Mouse (Mus musculus) cerebellum, adult 9-11 months (tissue): ENCODE data around the gene Draxin.

ENCODE experiments used
- DNase-seq: peaks from one replicate; pipeline ENCODE4 v3.0.0; 2022

The Draxin gene

DNA sequence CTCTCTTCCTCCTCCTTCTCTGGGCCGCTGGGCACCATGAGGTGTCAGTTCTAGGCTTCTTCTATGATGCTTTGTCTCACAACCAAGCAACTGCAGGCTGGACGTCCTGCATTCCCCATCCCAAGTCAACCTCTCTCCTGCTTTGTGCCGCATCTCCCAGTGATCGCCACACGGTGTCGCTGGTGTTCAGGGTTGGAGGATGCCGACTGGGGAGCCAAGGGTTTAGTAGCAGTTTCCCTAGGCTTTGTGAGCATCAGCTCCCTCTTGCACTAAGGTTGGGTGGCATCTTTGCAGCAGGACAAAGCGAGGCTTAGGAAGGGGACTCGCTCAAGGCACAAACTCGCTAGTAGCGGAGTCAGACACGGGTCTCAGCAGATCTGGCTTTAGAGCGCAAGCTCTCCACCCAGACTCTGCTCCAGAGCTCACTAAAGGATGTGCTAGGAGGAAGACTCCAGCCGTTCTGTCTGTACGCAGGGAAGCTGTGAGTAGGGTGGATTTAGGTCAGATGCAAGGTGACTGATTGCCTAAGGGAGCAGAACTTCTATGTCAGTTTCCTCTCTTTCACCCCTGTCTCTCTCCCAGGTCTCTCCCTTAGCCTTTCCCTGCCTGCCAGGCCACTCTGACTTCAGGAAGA lies 15.6 kb downstream of the Draxin start:
- peak; percentile 79 for DNase-seq

DNA sequence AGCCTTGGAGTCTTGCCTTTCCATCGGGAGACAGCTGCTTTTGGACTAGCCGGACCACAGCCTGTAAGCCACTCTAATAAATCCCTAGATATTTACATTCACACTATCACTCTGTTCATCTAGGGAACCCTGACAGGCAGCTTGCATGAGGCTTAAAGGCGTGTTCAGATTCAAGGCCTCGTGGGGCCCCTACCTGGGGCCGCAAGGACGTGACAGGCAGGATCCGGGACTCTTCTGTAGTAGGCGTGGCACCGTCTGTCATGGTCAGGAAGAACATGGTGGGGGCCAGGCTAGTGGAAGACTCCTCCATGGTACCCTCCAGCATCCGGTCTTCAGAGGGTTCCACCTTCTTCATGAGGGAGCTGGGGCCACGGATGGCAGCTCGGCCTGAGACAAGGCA lies 18.0 kb downstream of the Draxin start:
- DNase-seq = no peak

GRCm38 (mm10) chr4:148109215-148109614 lies 21.3 kb downstream of the Draxin start:
- DNase-seq = no peak

- DNase-seq = no peak
Observed at GRCm38 (mm10) chr4:148108565-148109100, 21.9 kb downstream of the Draxin start.

DNA sequence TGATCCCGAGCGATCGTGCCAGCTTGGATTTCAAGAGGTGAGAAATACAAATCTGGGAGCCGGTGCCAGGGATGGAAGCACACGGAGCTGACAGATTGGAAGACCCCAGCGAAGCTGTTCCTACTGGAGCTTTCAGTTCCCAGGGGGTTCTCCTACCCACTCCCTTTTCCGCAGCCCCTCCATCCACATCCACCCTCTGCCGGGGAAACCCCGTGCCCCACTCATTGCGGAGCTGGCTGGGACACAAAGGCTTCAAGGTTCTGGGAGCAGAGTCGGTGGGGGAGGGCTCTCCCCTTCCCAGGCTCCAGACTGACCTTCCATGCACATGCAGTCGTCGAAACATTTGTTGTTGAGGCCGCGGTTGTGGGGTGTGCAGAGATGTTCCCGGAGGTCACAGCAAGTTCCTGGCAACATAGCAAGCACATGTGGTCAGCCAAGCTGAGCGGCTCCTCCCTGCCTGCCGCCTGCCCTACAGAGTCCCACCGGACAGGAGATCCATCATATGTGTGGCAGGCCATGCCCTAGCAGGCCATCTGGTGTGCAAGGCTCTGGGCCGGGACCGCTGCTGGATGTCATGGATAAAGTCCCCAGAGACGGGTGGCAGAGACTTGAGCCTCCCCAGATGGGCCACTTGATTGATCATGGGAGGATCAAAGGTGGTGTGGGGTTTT lies 22.7 kb downstream of the Draxin start:
- peak; percentile 36 for DNase-seq

- no peak for DNase-seq
Observed at GRCm38 (mm10) chr4:148104146-148104545, 26.4 kb downstream of the Draxin start.

- DNase-seq = peak; percentile 67
Observed at GRCm38 (mm10) chr4:148101801-148102527, 28.5 kb downstream of the Draxin start.

DNA sequence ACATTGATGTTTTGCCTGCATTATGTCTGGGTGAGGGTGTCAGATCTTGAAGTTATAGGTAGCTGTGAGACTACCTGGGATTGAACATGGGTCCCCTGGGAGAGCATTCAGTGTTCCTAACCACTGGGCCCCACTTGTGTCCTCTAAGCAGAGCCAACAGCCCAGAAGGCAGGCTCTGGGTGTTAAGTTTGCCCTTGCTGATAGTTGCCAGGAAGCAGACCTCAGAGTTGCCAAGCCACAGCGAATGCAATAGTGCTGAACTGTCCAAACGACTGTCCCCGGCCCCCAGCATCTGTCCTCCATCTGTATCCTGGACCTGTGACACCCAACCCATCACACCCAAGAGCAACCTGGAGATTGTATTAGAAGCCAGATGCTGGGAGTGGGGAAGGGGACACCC lies 31.8 kb downstream of the Draxin start:
- no peak for DNase-seq

- no peak for DNase-seq
Observed at GRCm38 (mm10) chr4:148097936-148098335, 32.6 kb downstream of the Draxin start.

DNA sequence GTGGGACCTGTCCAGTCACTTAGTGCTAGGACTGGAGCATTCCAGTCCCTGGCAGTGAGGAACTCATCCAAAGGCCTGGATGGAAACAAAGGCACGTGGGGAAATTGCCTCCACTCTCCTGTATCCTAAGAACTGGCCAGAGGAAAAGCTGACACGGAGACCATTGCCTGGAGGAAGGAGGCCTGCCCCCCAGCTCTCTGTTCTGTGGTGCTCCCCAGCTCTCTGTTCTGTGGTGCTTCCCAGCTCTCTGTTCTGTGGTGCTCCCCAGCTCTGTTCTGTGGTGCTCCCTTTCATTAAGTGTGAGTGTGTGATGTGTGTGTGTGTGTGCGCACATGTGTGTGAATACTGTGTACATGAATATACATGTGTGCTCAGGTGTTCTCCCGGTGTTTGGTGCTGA lies 35.4 kb downstream of the Draxin start:
- no peak for DNase-seq

GRCm38 (mm10) chr4:148094161-148094560 lies 36.3 kb downstream of the Draxin start:
- no peak for DNase-seq

DNA sequence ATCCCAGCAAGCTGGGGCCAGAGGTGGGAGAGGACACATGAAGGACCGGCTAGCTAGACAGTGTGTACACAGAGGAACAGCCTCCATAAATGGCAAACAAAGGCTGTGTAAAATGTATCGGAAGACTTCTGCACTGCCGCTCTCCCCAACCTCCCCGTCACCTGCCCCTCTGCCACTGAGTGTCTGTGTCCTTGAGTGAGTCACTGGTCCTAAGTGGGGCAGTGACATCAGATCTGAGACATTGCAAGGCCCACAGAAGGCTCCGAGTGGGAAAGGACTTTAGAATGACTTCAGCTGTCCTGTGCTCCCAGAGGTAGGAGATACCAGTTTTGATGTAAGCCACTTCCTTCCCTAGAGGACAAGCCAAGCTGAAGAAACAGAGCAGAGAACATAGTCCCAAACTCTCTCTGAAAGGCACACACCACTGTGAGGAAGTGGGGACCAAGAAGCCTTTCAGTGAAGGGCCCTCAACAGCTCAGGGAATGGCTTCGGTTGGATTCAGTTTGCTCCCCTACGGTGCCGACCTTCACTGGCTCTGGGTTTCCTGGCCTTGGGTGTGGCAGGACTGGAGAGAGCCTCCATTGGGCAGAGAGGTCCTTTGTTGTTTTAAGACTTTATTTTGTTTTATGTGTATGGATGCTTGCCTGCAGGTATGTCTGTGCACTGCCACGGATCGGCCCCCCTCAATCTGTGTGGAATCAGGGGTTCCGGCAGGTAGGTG lies 37.8 kb downstream of the Draxin start:
- no peak for DNase-seq

GRCm38 (mm10) chr4:148091181-148091580 lies 39.3 kb downstream of the Draxin start:
- no peak for DNase-seq

DNA sequence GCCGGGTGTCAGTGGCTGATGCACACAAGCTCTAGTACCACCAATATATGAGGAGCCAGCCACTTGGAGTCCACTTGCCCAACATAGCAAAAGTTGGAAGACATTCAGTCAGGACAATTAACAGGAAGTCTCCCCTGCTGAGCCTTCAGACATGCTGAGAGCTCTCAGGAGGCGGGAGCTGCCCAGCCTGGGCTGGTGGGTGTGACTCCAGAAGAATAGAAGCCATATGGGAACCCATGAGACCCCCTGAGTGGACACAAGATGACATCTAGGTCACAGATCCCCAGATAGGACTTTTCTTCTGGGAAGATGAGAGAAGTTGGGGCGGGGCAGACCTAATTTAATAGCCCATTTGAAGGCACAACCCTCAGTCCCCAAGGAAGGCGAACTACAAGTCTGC lies 41.3 kb downstream of the Draxin start:
- DNase-seq = no peak

GRCm38 (mm10) chr4:148087907-148088527 lies 42.5 kb downstream of the Draxin start, which contains the start of gene Agtrap:
Gene Agtrap, minus strand, starts transcription at chr4:148088031.
- DNase-seq = peak; percentile 94

- peak; percentile 43 for DNase-seq
Observed at GRCm38 (mm10) chr4:148087091-148087906, 43.2 kb downstream of the Draxin start.

- no peak for DNase-seq
Observed at GRCm38 (mm10) chr4:148085907-148086305, 44.6 kb downstream of the Draxin start.

DNA sequence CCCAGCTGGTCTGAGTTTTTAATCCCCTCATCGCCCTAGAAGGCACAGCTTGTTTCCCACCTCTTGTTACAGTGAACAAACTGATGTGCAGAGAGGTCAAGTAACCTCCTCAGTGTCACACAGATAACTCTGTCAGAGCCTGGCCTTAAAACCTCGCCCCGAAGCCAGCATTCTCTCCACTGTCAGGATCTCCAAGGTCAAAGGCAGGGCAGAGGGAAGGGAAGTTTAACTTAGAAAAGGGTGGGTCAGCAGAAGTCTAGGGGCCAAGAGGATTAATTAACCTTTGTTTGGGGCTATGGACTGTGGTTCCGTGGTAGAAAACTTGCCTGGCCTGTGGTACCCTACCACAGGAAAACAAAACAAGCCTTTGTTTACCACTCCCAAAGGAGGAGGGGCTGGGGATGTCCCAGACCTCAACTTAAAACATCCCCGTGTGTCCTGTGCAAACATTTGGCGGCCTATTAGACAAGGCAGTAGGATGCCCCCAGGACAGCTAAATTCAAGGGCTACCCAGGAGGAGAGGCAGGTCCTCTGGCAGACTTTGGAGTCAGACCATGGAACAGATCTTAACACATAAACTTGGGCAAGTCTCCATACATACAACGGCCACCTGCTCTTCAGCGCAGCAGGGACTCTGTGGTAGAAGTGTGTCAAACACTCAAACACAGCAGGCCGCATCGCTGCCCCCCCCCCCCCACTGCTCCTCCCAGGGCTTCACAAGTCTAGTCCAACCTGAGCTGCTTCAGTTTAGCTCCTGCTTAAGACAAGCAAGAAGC lies 45.2 kb downstream of the Draxin start:
- no peak for DNase-seq

DNA sequence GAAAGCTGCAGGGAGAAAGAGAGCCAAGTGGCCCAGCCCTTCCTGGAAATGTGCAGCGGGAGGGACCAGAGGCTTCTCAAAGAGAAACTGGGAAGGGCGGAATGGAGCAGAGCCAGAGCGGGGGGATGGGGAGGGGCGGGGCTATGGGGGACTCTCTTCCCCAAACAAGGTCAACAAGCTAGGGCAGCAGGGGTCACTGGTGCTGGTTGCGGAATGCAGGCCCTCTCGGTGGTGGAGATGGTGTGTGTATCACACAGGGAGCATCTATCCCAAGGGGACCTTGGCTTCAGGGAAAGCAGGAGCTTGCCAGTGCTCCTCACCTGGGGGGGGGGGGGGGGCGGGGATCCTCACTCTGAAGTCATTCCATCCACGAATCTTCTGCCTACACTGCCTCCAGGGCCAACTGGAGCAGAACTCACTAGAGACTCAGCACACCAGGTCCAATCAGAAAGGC lies 46.2 kb downstream of the Draxin start:
- peak; percentile 21 for DNase-seq

DNA sequence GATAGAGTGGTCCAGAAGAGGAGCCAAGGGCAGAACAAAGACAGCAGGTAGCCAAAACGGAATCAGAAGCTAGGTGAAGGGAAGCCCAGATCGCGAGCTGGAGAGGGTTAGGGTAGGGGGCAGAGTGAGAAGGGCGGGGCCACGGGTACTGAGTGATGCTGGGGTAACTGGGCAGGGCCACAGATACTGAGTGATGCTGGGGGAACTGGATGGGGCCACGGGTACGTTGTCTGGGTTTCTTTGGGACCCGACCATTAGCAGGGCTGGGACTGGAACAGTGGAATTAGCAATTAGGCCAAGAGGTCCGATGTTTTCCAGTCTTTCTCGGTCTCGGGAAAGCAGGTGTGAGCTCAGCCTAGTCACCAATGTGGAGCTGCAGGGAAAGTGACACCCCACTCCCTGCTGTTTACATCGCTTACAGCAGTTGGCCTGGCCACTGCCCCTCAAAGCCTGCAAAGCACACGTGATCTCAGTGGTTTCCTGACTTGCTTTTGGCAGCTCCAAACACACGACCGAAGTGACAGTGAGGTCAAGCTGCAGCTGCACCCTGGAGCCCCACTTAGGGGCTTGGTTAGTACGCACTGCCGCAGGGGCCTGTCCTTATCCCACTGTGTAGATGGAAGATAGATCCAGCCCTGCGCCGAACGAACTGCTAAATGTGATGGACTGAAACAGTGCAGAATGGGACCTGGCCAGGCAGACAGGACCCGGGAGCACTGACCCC lies 47.2 kb downstream of the Draxin start:
- peak; percentile 24 for DNase-seq
